22 mouse cellular contexts compared by ENCODE assay signal in genomic region chr13:44618368-44618767, GRCm38 (mm10).
"Had no signal": no experiment of that assay in that cellular context is flagged by ENCODE, and none has a peak within 500 bp of the region (broad histone marks: within the 10 kb centered on the region; RNA-seq: fewer than 3 reads in every experiment).

No protein-coding gene starts in this region.

- DNase-seq: kidney, adult 8-10 months; kidney, postnatal 36 days; layer of hippocampus, postnatal 36 days; left cerebral cortex, postnatal 4 days; liver, postnatal 0 days; lung, embryonic 14.5 days; retina, postnatal 1 day; right cerebral cortex, postnatal 25 days; thymus, postnatal 25 days had no signal

- H3K4me2 ChIP-seq: kidney, embryonic 15.5 days; limb, embryonic 12.5 days; limb, embryonic 15.5 days; liver, embryonic 11.5 days; lung, embryonic 14.5 days; midbrain, embryonic 15.5 days; neural tube, embryonic 12.5 days; neural tube, embryonic 15.5 days had no signal

- H3K27me3 ChIP-seq: kidney, embryonic 15.5 days; limb, embryonic 15.5 days; midbrain, embryonic 15.5 days; neural tube, embryonic 12.5 days; neural tube, embryonic 15.5 days had no signal

- H3K9me3 ChIP-seq: kidney, embryonic 15.5 days; limb, embryonic 12.5 days; limb, embryonic 15.5 days; midbrain, embryonic 10.5 days; midbrain, embryonic 15.5 days; neural tube, embryonic 12.5 days; neural tube, embryonic 15.5 days had no signal

- H3K36me3 ChIP-seq: kidney, embryonic 15.5 days; limb, embryonic 12.5 days; limb, embryonic 15.5 days; midbrain, embryonic 10.5 days; midbrain, embryonic 15.5 days; neural tube, embryonic 12.5 days; neural tube, embryonic 15.5 days had no signal

- H3K4me3 ChIP-seq: kidney, embryonic 15.5 days; left cerebral cortex, adult 2 months; limb, embryonic 12.5 days; limb, embryonic 15.5 days; midbrain, embryonic 10.5 days; midbrain, embryonic 15.5 days; neural tube, embryonic 12.5 days; neural tube, embryonic 15.5 days had no signal

- H3K27ac ChIP-seq: kidney, embryonic 15.5 days; left cerebral cortex, adult 2 months; limb, embryonic 15.5 days; liver, embryonic 14.5 days; macrophage; midbrain, embryonic 10.5 days; midbrain, embryonic 15.5 days; neural tube, embryonic 12.5 days; neural tube, embryonic 15.5 days; stomach, postnatal 0 days had no signal

- H3K9ac ChIP-seq: kidney, embryonic 15.5 days; limb, embryonic 12.5 days; limb, embryonic 15.5 days; liver, embryonic 14.5 days; liver, postnatal 0 days; lung, embryonic 14.5 days; midbrain, embryonic 15.5 days; neural tube, embryonic 12.5 days; neural tube, embryonic 15.5 days had no signal

- ATAC-seq: liver, postnatal 0 days; lung, postnatal 0 days; midbrain, embryonic 15.5 days had no signal
